Mouse (Mus musculus) MEL (cell line): ENCODE results near the gene Srsf12. TPM values are rescaled to one million over a fixed set of nuclear protein-coding genes. Genes with fewer than 3 reads are reported as not detected.
A peak's percentile ranks its signal among the peaks of the same experiment; 100 is the strongest.

Experiments used
- DNase-seq: peaks from one replicate; pipeline ENCODE4 v3.0.0; 2011; ENCODE audit warnings: low read depth, low spot score
- H3K27ac ChIP-seq: 2 replicates; pipeline ENCODE4 v1.5.1; 2012; ENCODE audit warnings: low read depth, mild to moderate bottlenecking, control low read depth, low read length, moderate library complexity; ENCODE audit not compliant: control insufficient read depth
- H3K27me3 ChIP-seq, 2 experiments: fragments of 150-350 bp in 1 of 2; sonication (generic) in 1 of 2; 2 replicates each; pipeline ENCODE4 v1.6.1; 2012; ENCODE audit warnings: low read length in 2 of 2, mild to moderate bottlenecking in 2 of 2, improper control_type of control experiment in 1 of 2, moderate library complexity in 1 of 2; ENCODE audit not compliant: insufficient read depth in 2 of 2, control insufficient read depth in 1 of 2
- H3K36me3 ChIP-seq, 2 experiments: 2 replicates each; pipeline ENCODE4 v1.6.1; 2012 to 2014; ENCODE audit warnings: low read length in 2 of 2, improper control_type of control experiment in 1 of 2, inconsistent platforms in 1 of 2, mild to moderate bottlenecking in 1 of 2; ENCODE audit not compliant: insufficient read depth in 2 of 2, control insufficient read depth in 1 of 2
- H3K4me1 ChIP-seq, 2 experiments: fragments of 150-350 bp in 1 of 2; sonication (generic) in 1 of 2; 2 replicates each; pipeline ENCODE4 v1.6.1; 2012; ENCODE audit warnings: low read length in 2 of 2, improper control_type of control experiment in 1 of 2, mild to moderate bottlenecking in 1 of 2; ENCODE audit not compliant: insufficient read depth in 2 of 2, control insufficient read depth in 1 of 2
- H3K4me3 ChIP-seq, 2 experiments: fragments of 150-350 bp in 1 of 2; sonication (generic) in 1 of 2; 2 replicates each; pipeline ENCODE4 v1.5.1; 2012; ENCODE audit warnings: low read depth in 2 of 2, low read length in 2 of 2, mild to moderate bottlenecking in 2 of 2, moderate library complexity in 2 of 2, control low read depth in 1 of 2, improper control_type of control experiment in 1 of 2; ENCODE audit not compliant: control insufficient read depth in 1 of 2, insufficient read depth in 1 of 2
- H3K79me2 ChIP-seq: 2 replicates; pipeline ENCODE4 v1.6.1; 2012; ENCODE audit warnings: mild to moderate bottlenecking, low read length, moderate library complexity; ENCODE audit not compliant: control insufficient read depth, poor library complexity, insufficient read depth
- H3K9ac ChIP-seq: 2 replicates; pipeline ENCODE4 v1.6.1; 2012; ENCODE audit warnings: low read depth, mild to moderate bottlenecking, control low read depth, low read length, moderate library complexity; ENCODE audit not compliant: control insufficient read depth, poor library complexity, severe bottlenecking
- H3K9me3 ChIP-seq: fragments of 150-350 bp; sonication (generic); replicated peaks from 2 replicates; pipeline ENCODE4 v1.6.1; 2012; ENCODE audit warnings: mild to moderate bottlenecking, low read length, improper control_type of control experiment, moderate library complexity; ENCODE audit not compliant: insufficient read depth
- BHLHE40 ChIP-seq: IDR thresholded peaks from 2 replicates; pipeline ENCODE4 v1.6.1; 2012; ENCODE audit warnings: low read depth, mild to moderate bottlenecking, inconsistent platforms, low read length, improper control_type of control experiment, borderline replicate concordance
- CHD1 ChIP-seq: IDR thresholded peaks from 2 replicates; pipeline ENCODE4 v1.6.1; 2012; ENCODE audit warnings: low read depth, mild to moderate bottlenecking, inconsistent platforms, low read length, improper control_type of control experiment
- CHD2 ChIP-seq: IDR thresholded peaks from 2 replicates; pipeline ENCODE4 v1.6.1; 2011; ENCODE audit warnings: low read length, improper control_type of control experiment
- CTCF ChIP-seq, 3 experiments: IDR thresholded peaks in 2 of 3; conservative IDR thresholded peaks in 1 of 3; 2 replicates each; pipeline ENCODE4 v1.5.1; 2011 to 2012; ENCODE audit warnings: low read length in 3 of 3, low read depth in 2 of 3, mild to moderate bottlenecking in 2 of 3, improper control_type of control experiment in 1 of 3, inconsistent platforms in 1 of 3, mixed read lengths in 1 of 3, moderate library complexity in 1 of 3; ENCODE audit not compliant: control insufficient read depth in 1 of 3, insufficient read depth in 1 of 3, poor library complexity in 1 of 3, severe bottlenecking in 1 of 3
- E2F4 ChIP-seq: IDR thresholded peaks from 2 replicates; pipeline ENCODE4 v1.6.1; 2011; ENCODE audit warnings: low read depth, low read length, improper control_type of control experiment, borderline replicate concordance
- EP300 ChIP-seq, 2 experiments: IDR thresholded peaks; 2 replicates each; pipeline ENCODE4 v1.6.1; 2011; ENCODE audit warnings: improper control_type of control experiment in 2 of 2, low read length in 2 of 2, low read depth in 1 of 2, mild to moderate bottlenecking in 1 of 2
- ETS1 ChIP-seq: IDR thresholded peaks from 2 replicates; pipeline ENCODE4 v1.6.1; 2012; ENCODE audit warnings: low read depth, mild to moderate bottlenecking, inconsistent platforms, low read length, improper control_type of control experiment, moderate library complexity
- GABPA ChIP-seq: IDR thresholded peaks from 2 replicates; pipeline ENCODE4 v1.6.1; 2012; ENCODE audit warnings: low read depth, mild to moderate bottlenecking, inconsistent platforms, low read length, improper control_type of control experiment, moderate library complexity
- GATA1 ChIP-seq: IDR thresholded peaks from 2 replicates; pipeline ENCODE4 v1.6.1; 2011; ENCODE audit warnings: low read depth, low read length, improper control_type of control experiment
- JUND ChIP-seq: IDR thresholded peaks from 2 replicates; pipeline ENCODE4 v1.6.1; 2011; ENCODE audit warnings: low read depth, mild to moderate bottlenecking, improper control_type of control experiment, low read length
- KAT2A ChIP-seq: conservative IDR thresholded peaks from 2 replicates; pipeline ENCODE4 v1.6.1; 2012; ENCODE audit warnings: low read depth, low read length, improper control_type of control experiment, inconsistent platforms
- MAFK ChIP-seq: IDR thresholded peaks from 2 replicates; pipeline ENCODE4 v1.6.1; 2011; ENCODE audit warnings: low read depth, mild to moderate bottlenecking, low read length, improper control_type of control experiment, borderline replicate concordance
- MAX ChIP-seq: IDR thresholded peaks from 2 replicates; pipeline ENCODE4 v1.6.1; 2011; ENCODE audit warnings: low read length, improper control_type of control experiment
- MAZ ChIP-seq: IDR thresholded peaks from 2 replicates; pipeline ENCODE4 v1.6.1; 2012; ENCODE audit warnings: low read depth, mild to moderate bottlenecking, inconsistent platforms, low read length, improper control_type of control experiment
- MEF2A ChIP-seq: IDR thresholded peaks from 2 replicates; pipeline ENCODE4 v1.6.1; 2014; ENCODE audit warnings: low read depth, mild to moderate bottlenecking, inconsistent platforms, low read length, improper control_type of control experiment; ENCODE audit not compliant: poor library complexity, insufficient replicate concordance, severe bottlenecking; ENCODE audit errors: extremely low read depth
- MXI1 ChIP-seq: IDR thresholded peaks from 2 replicates; pipeline ENCODE4 v1.6.1; 2011; ENCODE audit warnings: mild to moderate bottlenecking, low read depth, low read length, improper control_type of control experiment
- MYB ChIP-seq: IDR thresholded peaks from 2 replicates; pipeline ENCODE4 v1.6.1; 2011; ENCODE audit warnings: mild to moderate bottlenecking, low read depth, low read length, improper control_type of control experiment
- NRF1 ChIP-seq: IDR thresholded peaks from 2 replicates; pipeline ENCODE4 v1.6.1; 2014; ENCODE audit warnings: low read depth, mild to moderate bottlenecking, inconsistent platforms, low read length, improper control_type of control experiment, moderate library complexity; ENCODE audit not compliant: poor library complexity, insufficient read depth, severe bottlenecking
- POLR2A ChIP-seq, 2 experiments: IDR thresholded peaks; 2 replicates each; pipeline ENCODE4 v1.6.1; 2011 to 2012; ENCODE audit warnings: low read length in 2 of 2, mild to moderate bottlenecking in 2 of 2, control low read depth in 1 of 2, improper control_type of control experiment in 1 of 2, low read depth in 1 of 2, moderate library complexity in 1 of 2; ENCODE audit not compliant: control insufficient read depth in 1 of 2, insufficient read depth in 1 of 2, poor library complexity in 1 of 2
- POLR2AphosphoS2 ChIP-seq: IDR thresholded peaks from 2 replicates; pipeline ENCODE4 v1.6.1; 2011; ENCODE audit warnings: low read length, improper control_type of control experiment
- RAD21 ChIP-seq: IDR thresholded peaks from 2 replicates; pipeline ENCODE4 v1.6.1; 2011; ENCODE audit warnings: mild to moderate bottlenecking, low read depth, low read length, improper control_type of control experiment
- RCOR1 ChIP-seq: IDR thresholded peaks from 2 replicates; pipeline ENCODE4 v1.6.1; 2012; ENCODE audit warnings: low read depth, mild to moderate bottlenecking, inconsistent platforms, low read length, improper control_type of control experiment
- SIN3A ChIP-seq: IDR thresholded peaks from 2 replicates; pipeline ENCODE4 v1.6.1; 2012; ENCODE audit warnings: low read length, improper control_type of control experiment, inconsistent platforms
- SMC3 ChIP-seq: IDR thresholded peaks from 2 replicates; pipeline ENCODE4 v1.6.1; 2011; ENCODE audit warnings: low read depth, low read length, improper control_type of control experiment
- TBP ChIP-seq: IDR thresholded peaks from 2 replicates; pipeline ENCODE4 v1.8.0; 2011; ENCODE audit warnings: low read depth, low read length, improper control_type of control experiment
- TCF12 ChIP-seq: IDR thresholded peaks from 2 replicates; pipeline ENCODE4 v1.6.1; 2014; ENCODE audit warnings: low read depth, mild to moderate bottlenecking, inconsistent platforms, low read length, improper control_type of control experiment, moderate library complexity
- UBTF ChIP-seq: IDR thresholded peaks from 2 replicates; pipeline ENCODE4 v1.6.1; 2012; ENCODE audit warnings: low read depth, mild to moderate bottlenecking, inconsistent platforms, low read length, improper control_type of control experiment, moderate library complexity, borderline replicate concordance; ENCODE audit not compliant: insufficient read depth
- USF1 ChIP-seq: IDR thresholded peaks from 2 replicates; pipeline ENCODE4 v1.6.1; 2014; ENCODE audit warnings: low read depth, mild to moderate bottlenecking, inconsistent platforms, low read length, improper control_type of control experiment, moderate library complexity
- ZC3H11A ChIP-seq: IDR thresholded peaks from 2 replicates; pipeline ENCODE4 v1.6.1; 2012; ENCODE audit warnings: low read depth, mild to moderate bottlenecking, inconsistent platforms, low read length, improper control_type of control experiment
- ZKSCAN1 ChIP-seq: IDR thresholded peaks from 2 replicates; pipeline ENCODE4 v1.6.1; 2012; ENCODE audit warnings: low read depth, mild to moderate bottlenecking, inconsistent platforms, low read length, improper control_type of control experiment, moderate library complexity
- ZMIZ1 ChIP-seq: IDR thresholded peaks from 2 replicates; pipeline ENCODE4 v1.6.1; 2012; ENCODE audit warnings: low read depth, mild to moderate bottlenecking, inconsistent platforms, low read length, improper control_type of control experiment, moderate library complexity
- ZNF384 ChIP-seq: IDR thresholded peaks from 2 replicates; pipeline ENCODE4 v1.6.1; 2012; ENCODE audit warnings: low read depth, mild to moderate bottlenecking, inconsistent platforms, low read length, improper control_type of control experiment
- polyA plus RNA-seq, 2 experiments: library from polyadenylated mRNA; stranded (reverse) in 1 of 2; unstranded in 1 of 2; fragments of >175 nt in 1 of 2; fragments of >200 nt in 1 of 2; gene quantifications; 2 replicates each; pipeline versions ENCODE4 v1.2.1 to v1.2.4; 2012; ENCODE audit warnings: low replicate concordance in 2 of 2, low read depth in 1 of 2; ENCODE audit not compliant: insufficient read length in 2 of 2, insufficient read depth in 1 of 2, missing spikeins in 1 of 2
- total RNA-seq: library from RNA; depleted of rRNA; stranded (reverse); fragments of 300-350 nt; gene quantifications from 2 replicates; pipeline ENCODE4 v1.2.3, GENCODE M21; 2012

Gene Srsf12
- total and polyA plus RNA-seq, 3 experiments = not detected

GRCm38 (mm10) chr4:33247479-33248053, 38.8 kb downstream of the Srsf12 start (continued):
- TF ChIP-seq MAZ (peak; percentile 86), POLR2A (IDR thresholded peaks at IDR 0.05; ENCODE audit: control insufficient read depth in 1 of 2, insufficient read depth in 1 of 2, low read depth in 1 of 2, low read length in 2 of 2, poor library complexity in 1 of 2) (peak; percentile 75 to 90), NRF1 (peak; percentile 90), SMC3 (no peak), MEF2A (0 out of 2 replicates have a peak, but pooled peaks have one; percentile 35), MYB (no peak)

DNA sequence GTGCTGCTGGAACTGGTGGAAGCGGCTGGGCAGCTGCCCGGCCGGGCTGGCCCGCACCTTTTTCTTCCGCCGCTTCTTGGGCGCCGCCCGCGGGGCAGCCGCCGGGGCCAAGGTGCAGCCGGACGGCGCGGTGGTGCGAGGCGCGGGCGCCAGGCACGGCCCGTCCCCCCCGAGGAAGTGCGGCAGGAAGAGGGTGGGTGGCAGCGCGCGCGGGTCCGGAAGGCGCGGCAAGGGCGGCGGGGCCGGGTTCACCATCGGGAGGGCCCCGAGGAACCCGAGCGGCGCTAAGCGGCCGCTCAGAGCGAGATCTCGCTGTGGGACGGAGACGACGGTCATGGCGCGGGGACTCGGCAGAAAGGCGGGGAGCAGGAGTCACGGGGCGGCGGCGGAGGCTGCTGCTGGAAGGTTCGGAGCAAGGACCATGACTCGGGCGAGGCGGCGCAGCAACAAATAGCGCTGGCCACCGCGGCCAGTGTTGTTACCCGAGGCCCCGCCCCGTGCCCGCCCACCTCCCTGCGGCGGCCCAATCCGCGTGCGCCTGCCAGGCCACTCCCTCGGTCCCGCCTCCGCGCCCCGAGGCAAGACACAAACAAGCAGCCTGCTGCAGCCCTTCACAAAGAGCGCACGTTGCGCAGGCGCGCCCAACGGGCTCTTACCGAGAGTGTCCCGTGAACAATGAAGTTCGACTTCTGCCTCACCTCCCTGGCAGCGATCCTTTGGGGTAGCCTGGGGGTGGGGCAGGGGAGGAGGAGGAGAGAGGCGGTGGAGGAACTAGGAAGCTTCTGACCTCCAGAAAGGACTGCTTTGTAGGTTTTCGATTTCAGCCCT, 39.5 kb downstream of the Srsf12 start:
- no peaks in the 10 kb centered on the region for H3K9me3 ChIP-seq
- peak; percentile 99 for DNase-seq
- peaks cover 6 to 14% of the 10 kb centered on the region in 2 experiments; a peak in 3 of 4 replicates for H3K4me1 ChIP-seq
- peak overlapping the region; percentile 86 for H3K9ac ChIP-seq
- peaks cover 11% of the 10 kb centered on the region for H3K79me2 ChIP-seq
- no peaks in the 10 kb centered on the region for H3K27me3 ChIP-seq
- H3K27ac ChIP-seq = peak overlapping the region; percentile 87
- H3K4me3 ChIP-seq = peak overlapping the region; percentile 73 to 87
- peaks cover 7 to 18% of the 10 kb centered on the region in 2 experiments for H3K36me3 ChIP-seq
- no peak for TF ChIP-seq KAT2A
- TF ChIP-seq ETS1 = no peak; the same call in 1 of the 2 replicates
- TF ChIP-seq RAD21 = no peak
- no peak for TF ChIP-seq BHLHE40
- TF ChIP-seq GATA1 = no peak
- no peak for TF ChIP-seq ZC3H11A
- peak; percentile 28; the same call in 1 of the 2 replicates for TF ChIP-seq MXI1
- TF ChIP-seq TBP = peak; percentile 48
- no peak for TF ChIP-seq MAX
- TF ChIP-seq POLR2A (IDR thresholded peaks at IDR 0.05; ENCODE audit: control insufficient read depth in 1 of 2, insufficient read depth in 1 of 2, low read depth in 1 of 2, low read length in 2 of 2, poor library complexity in 1 of 2) = peak; percentile 76 to 87
- no peak for TF ChIP-seq JUND
- no peak for TF ChIP-seq UBTF
- peak; percentile 95 for TF ChIP-seq NRF1
- TF ChIP-seq CTCF (IDR thresholded peaks at IDR 0.05 in 2 of 3, conservative IDR thresholded peaks at IDR 0.05 in 1 of 3; ENCODE audit: control insufficient read depth in 1 of 3, insufficient read depth in 1 of 3, low read depth in 2 of 3, low read length in 3 of 3, poor library complexity in 1 of 3, severe bottlenecking in 1 of 3) = no peak
- TF ChIP-seq E2F4 = no peak
- TF ChIP-seq ZMIZ1 = peak; percentile 91; the same call in 1 of the 2 replicates
- TF ChIP-seq POLR2AphosphoS2 = no peak
- TF ChIP-seq USF1 = no peak
- peak; percentile 78; the same call in 1 of the 2 replicates for TF ChIP-seq MAZ
- TF ChIP-seq RCOR1 = no peak
- TF ChIP-seq EP300 (IDR thresholded peaks at IDR 0.05; ENCODE audit: low read depth in 1 of 2, low read length in 2 of 2) = no peak
- no peak for TF ChIP-seq MEF2A
- TF ChIP-seq SIN3A = peak; percentile 81
- TF ChIP-seq CHD1 = no peak
- no peak for TF ChIP-seq GABPA
- TF ChIP-seq MAFK = no peak
- no peak for TF ChIP-seq ZNF384
- TF ChIP-seq ZKSCAN1 = no peak
- TF ChIP-seq CHD2 = no peak
- TF ChIP-seq TCF12 = peak; percentile 61; the same call in 1 of the 2 replicates
